ENCODE assay signal across 9 mouse cellular contexts in the genomic region with DNA sequence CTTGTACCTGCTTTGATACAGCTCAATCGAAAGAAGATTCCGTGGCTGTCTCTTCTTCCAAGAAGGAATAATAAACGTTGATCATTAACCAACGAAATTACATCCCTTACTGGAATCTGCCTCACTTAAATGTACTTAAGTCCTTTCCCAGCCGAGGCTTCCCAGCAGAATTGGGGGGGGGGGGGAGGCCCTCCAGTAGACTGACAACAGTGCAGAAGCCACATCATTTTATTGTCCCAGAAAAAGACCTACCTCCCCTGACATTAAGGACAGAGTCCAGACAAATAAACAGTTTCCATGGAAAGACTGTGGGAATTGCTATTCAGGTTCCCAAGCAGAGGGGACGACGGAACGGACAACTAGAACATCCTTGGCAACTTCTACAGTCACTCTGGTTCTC. TPM values are rescaled to one million over a fixed set of nuclear protein-coding genes. Genes with fewer than 3 reads are reported as not detected.
A peak's percentile ranks its signal among the peaks of the same experiment; 100 is the strongest.
DNase-seq lines count a peak whose midpoint lies in the region; ATAC-seq and TF ChIP-seq lines count a peak whose summit lies in the region.
"Had no signal": no experiment of that assay in that cellular context is flagged by ENCODE, and none has a peak within 500 bp of the region (broad histone marks: within the 10 kb centered on the region; RNA-seq: fewer than 3 reads in every experiment).

No protein-coding gene starts in this region.

- no peak overlapping the region for H3K27ac ChIP-seq in kidney, adult 2 months (ENCODE audit: insufficient read depth, low read depth, low read length)
- H3K27ac ChIP-seq in embryonic facial prominence, embryonic 12.5 days, result no peak overlapping the region
- no peak overlapping the region for H3K27ac ChIP-seq in hindbrain, embryonic 15.5 days (replicated peaks)
- no peak overlapping the region for H3K27ac ChIP-seq in midbrain, embryonic 12.5 days (replicated peaks)

- no peak overlapping the region for H3K9ac ChIP-seq in embryonic facial prominence, embryonic 12.5 days
- peak overlapping the region; percentile 42; the same call in 1 of the 2 replicates for H3K9ac ChIP-seq in hindbrain, embryonic 15.5 days
- no peak overlapping the region for H3K9ac ChIP-seq in midbrain, embryonic 12.5 days (replicated peaks)

- no peaks in the 10 kb centered on the region for H3K36me3 ChIP-seq in kidney, adult 2 months (ENCODE audit: control insufficient read depth, insufficient read depth, low read length)
- H3K36me3 ChIP-seq in embryonic facial prominence, embryonic 12.5 days, result no peaks in the 10 kb centered on the region
- H3K36me3 ChIP-seq in hindbrain, embryonic 15.5 days, result no peaks in the 10 kb centered on the region
- H3K36me3 ChIP-seq in midbrain, embryonic 12.5 days, result no peaks in the 10 kb centered on the region

- no peaks in the 10 kb centered on the region for H3K9me3 ChIP-seq in embryonic facial prominence, embryonic 12.5 days
- no peaks in the 10 kb centered on the region for H3K9me3 ChIP-seq in hindbrain, embryonic 15.5 days
- H3K9me3 ChIP-seq in midbrain, embryonic 12.5 days, result no peaks in the 10 kb centered on the region

- no peak for TF ChIP-seq CTCF in kidney, adult 2 months (conservative IDR thresholded peaks at IDR 0.05; ENCODE audit: insufficient read depth, insufficient read length, low read depth, low read length)

- ATAC-seq in embryonic facial prominence, embryonic 12.5 days (ENCODE audit: insufficient number of reproducible peaks, insufficient read depth, low FRiP score, low TSS enrichment), result no peak
- no peak for ATAC-seq in hindbrain, embryonic 15.5 days (ENCODE audit: low FRiP score, low read depth)
- ATAC-seq in midbrain, embryonic 12.5 days (ENCODE audit: low FRiP score, low read depth), result no peak
- no peak for ATAC-seq in frontal cortex, adult (ENCODE audit: low TSS enrichment)

- peaks cover 12% of the 10 kb centered on the region; the same call in 1 of the 2 replicates for H3K4me1 ChIP-seq in kidney, adult 2 months (ENCODE audit: control insufficient read depth, insufficient read depth, low read length)
- H3K4me1 ChIP-seq in embryonic facial prominence, embryonic 12.5 days, result peaks cover 11% of the 10 kb centered on the region
- peaks cover 20% of the 10 kb centered on the region for H3K4me1 ChIP-seq in hindbrain, embryonic 15.5 days (replicated peaks)
- peaks cover 16% of the 10 kb centered on the region for H3K4me1 ChIP-seq in midbrain, embryonic 12.5 days

- no peak for DNase-seq in kidney, adult 2 months
- DNase-seq in kidney, postnatal 36 days, result no peak
- no peak for DNase-seq in spleen, postnatal 10 days (ENCODE audit: low spot score in 2 of 2)
- DNase-seq in adrenal gland, adult (ENCODE audit: inconsistent age in 2 of 2, low spot score in 1 of 2), result no peak
- DNase-seq: adrenal gland, postnatal 14 days had no signal

- TF ChIP-seq POLR2A in kidney, adult 2 months (IDR thresholded peaks at IDR 0.05; ENCODE audit: low read depth, low read length), result no peak

- 43% methylated on average over 8 of the region's 8 CpGs for WGBS in kidney, adult 2 months
- 18% methylated on average over 8 of the region's 8 CpGs for WGBS in embryonic facial prominence, embryonic 12.5 days
- 20% methylated on average over 8 of the region's 8 CpGs for WGBS in hindbrain, embryonic 15.5 days
- 15% methylated on average over 8 of the region's 8 CpGs for whole genome bisulfite sequencing in midbrain, embryonic 12.5 days

- H3K4me3 ChIP-seq in kidney, adult 2 months (ENCODE audit: insufficient read depth, low read depth, low read length), result peak overlapping the region; percentile 61
- no peak overlapping the region for H3K4me3 ChIP-seq in embryonic facial prominence, embryonic 12.5 days
- H3K4me3 ChIP-seq in hindbrain, embryonic 15.5 days, result peak overlapping the region; percentile 56; the same call in 1 of the 2 replicates
- peak overlapping the region; percentile 60; the same call in 1 of the 2 replicates for H3K4me3 ChIP-seq in midbrain, embryonic 12.5 days

- H3K4me2 ChIP-seq in embryonic facial prominence, embryonic 12.5 days (replicated peaks), result peak overlapping the region; percentile 99; the same call in 1 of the 2 replicates
- peak overlapping the region; percentile 100 for H3K4me2 ChIP-seq in hindbrain, embryonic 15.5 days
- peak overlapping the region; percentile 78 for H3K4me2 ChIP-seq in midbrain, embryonic 12.5 days (replicated peaks)

- H3K27me3 ChIP-seq in kidney, adult 2 months (replicated peaks; ENCODE audit: control insufficient read depth, insufficient read depth, low read length), result no peaks in the 10 kb centered on the region
- H3K27me3 ChIP-seq in embryonic facial prominence, embryonic 12.5 days, result peaks cover 31% of the 10 kb centered on the region
- peaks cover 36% of the 10 kb centered on the region for H3K27me3 ChIP-seq in hindbrain, embryonic 15.5 days
- peaks cover 66% of the 10 kb centered on the region for H3K27me3 ChIP-seq in midbrain, embryonic 12.5 days

RNA-seq across cellular contexts. Expression of a gene that starts 0.7 kb away (rescaled TPM):
- 2.9 and 4.1 TPM in 2 replicates for polyA plus RNA-seq in kidney, adult 2 months (2012; rRNA removed)
- 3.6 and 3.9 TPM in 2 replicates for polyA plus RNA-seq in embryonic facial prominence, embryonic 12.5 days (2016; fragmentation: Nextera tagmentation; extraction: Ambion mirVana)
- 2.9 and 3.9 TPM in 2 replicates for polyA plus RNA-seq in hindbrain, embryonic 15.5 days (2015; fragmentation: Nextera tagmentation; extraction: Ambion mirVana)
- 3.4 and 5.5 TPM in 2 replicates for polyA plus RNA-seq in midbrain, embryonic 12.5 days (2016; fragmentation: Nextera tagmentation; extraction: Ambion mirVana)

RNA-seq across cellular contexts. Expression of a gene that starts 8.6 kb away (rescaled TPM):
- 1.4 and 2.1 TPM in 2 replicates for polyA plus RNA-seq in kidney, adult 2 months (2012; rRNA removed)
- polyA plus RNA-seq in embryonic facial prominence, embryonic 12.5 days (2016; fragmentation: Nextera tagmentation; extraction: Ambion mirVana), result 1.6 and 2.7 TPM in 2 replicates
- polyA plus RNA-seq in hindbrain, embryonic 15.5 days (2015; fragmentation: Nextera tagmentation; extraction: Ambion mirVana), result 0.68 and 0.71 TPM in 2 replicates
- 1.0 and 1.4 TPM in 2 replicates for polyA plus RNA-seq in midbrain, embryonic 12.5 days (2016; fragmentation: Nextera tagmentation; extraction: Ambion mirVana)

RNA-seq across cellular contexts. Expression of a gene that starts 48.4 kb away (rescaled TPM):
- polyA plus RNA-seq in kidney, adult 2 months (2012; rRNA removed), result 36.7 and 37.1 TPM in 2 replicates
- polyA plus RNA-seq in embryonic facial prominence, embryonic 12.5 days (2016; fragmentation: Nextera tagmentation; extraction: Ambion mirVana), result 72.2 and 73.9 TPM in 2 replicates
- 90.4 and 104 TPM in 2 replicates for polyA plus RNA-seq in hindbrain, embryonic 15.5 days (2015; fragmentation: Nextera tagmentation; extraction: Ambion mirVana)
- 71.0 and 79.9 TPM in 2 replicates for polyA plus RNA-seq in midbrain, embryonic 12.5 days (2016; fragmentation: Nextera tagmentation; extraction: Ambion mirVana)
